Mouse (Mus musculus): Measurements from ENCODE around the gene Ints13. TPM values are rescaled to one million over a fixed set of nuclear protein-coding genes. Genes with fewer than 3 reads are reported as not detected.

Gene Ints13
- polyA plus RNA-seq, 1 experiment from 2014 or later, result 40.3 TPM

DNA sequence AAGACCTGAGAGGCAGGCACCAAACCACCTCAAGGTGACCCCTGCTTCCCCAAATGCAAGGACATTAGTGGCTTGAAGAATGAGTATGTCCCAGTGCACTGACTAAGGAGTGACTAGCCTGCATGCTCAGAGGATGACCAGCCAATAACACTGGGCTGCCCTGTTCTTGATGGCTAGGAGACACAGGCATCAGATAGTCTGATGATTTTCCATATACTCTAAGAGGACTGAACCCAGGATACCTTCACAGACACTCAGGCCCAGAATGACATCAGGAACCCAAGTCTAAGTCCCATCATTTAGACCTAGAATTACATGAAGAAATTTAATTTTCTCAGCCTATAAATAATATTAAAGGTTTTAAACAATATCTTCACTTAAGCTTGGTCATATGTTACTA is 26.3 kb downstream of the Ints13 start:
- peaks cover 57% of the 10 kb centered on the region for H3K36me3 ChIP-seq (ENCODE audit: control insufficient read depth, insufficient read depth, low read length)

DNA sequence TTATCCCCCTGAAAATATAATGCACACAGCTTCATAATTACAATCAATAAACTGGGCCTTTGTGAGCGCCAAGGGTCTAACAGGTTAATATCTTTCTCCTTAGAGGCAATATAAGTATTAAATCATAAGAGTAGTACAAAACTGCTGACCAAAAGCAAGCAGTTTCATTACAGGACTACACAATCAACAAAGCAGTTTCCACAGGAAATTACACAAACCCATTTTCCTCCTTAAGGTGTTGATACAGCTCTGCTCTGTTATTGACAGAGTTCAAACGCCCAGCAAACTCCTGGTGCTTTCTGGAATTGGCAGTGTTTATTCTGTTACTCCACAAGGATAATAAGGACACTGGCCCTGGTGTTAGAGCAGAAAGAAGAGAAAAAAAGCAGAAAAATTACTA is 27.2 kb downstream of the Ints13 start:
- peaks cover 49% of the 10 kb centered on the region for H3K36me3 ChIP-seq (ENCODE audit: control insufficient read depth, insufficient read depth, low read length)

More for the DNA sequence above, 26.3 kb downstream of the Ints13 start:
- ATAC-seq, result no peak
- H3K27me3 ChIP-seq (ENCODE audit: control insufficient read depth, insufficient read depth, low read depth, low read length), result no peaks in the 10 kb centered on the region
- H3K4me3 ChIP-seq (ENCODE audit: low read depth, low read length), result no peak overlapping the region
- no peak overlapping the region for H3K9ac ChIP-seq (ENCODE audit: low read depth, low read length)
- no peak overlapping the region for H3K4me2 ChIP-seq (ENCODE audit: low read length)
- no peak overlapping the region for H3K27ac ChIP-seq (ENCODE audit: low read length)
- H3K4me1 ChIP-seq (ENCODE audit: control insufficient read depth, insufficient read depth, low read length), result no peaks in the 10 kb centered on the region
- H3K9me3 ChIP-seq (replicated peaks; ENCODE audit: control insufficient read depth, low read length, poor library complexity, severe bottlenecking), result no peaks in the 10 kb centered on the region

DNA sequence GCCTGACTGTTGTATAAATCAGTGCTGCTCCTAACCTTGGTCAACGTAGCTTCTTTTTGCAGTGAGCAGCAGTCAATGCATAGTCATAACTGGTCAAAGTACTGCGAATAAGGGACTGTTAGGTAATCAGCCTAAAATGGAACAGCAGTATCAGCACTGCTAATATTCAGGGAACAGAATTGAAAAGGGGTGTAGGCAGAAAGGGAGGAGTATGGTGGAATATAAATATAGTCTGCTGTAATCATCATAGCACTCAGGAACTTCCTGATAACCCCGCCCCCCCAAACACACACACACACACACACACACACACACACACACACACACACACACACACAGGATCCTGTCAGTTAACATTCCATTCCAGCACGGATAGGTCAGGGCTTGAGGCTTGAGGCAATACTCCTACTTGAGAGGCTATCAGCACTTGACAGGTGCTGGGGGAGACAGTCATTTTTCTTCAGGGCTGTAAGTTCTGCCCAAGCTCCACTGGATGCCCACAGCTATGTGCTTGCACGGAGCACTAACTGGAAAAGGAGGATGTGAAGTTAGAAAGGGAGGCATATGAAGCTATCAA is 32.3 kb downstream of the Ints13 start:
- Histone ChIP-seq H3K27ac (ENCODE audit: low read length) (no peak overlapping the region), H3K4me1 (ENCODE audit: control insufficient read depth, insufficient read depth, low read length) (no peaks in the 10 kb centered on the region), H3K4me3 (ENCODE audit: low read depth, low read length) (no peak overlapping the region), H3K4me2 (ENCODE audit: low read length) (no peak overlapping the region), H3K36me3 (ENCODE audit: control insufficient read depth, insufficient read depth, low read length) (peaks cover 18% of the 10 kb centered on the region), H3K27me3 (ENCODE audit: control insufficient read depth, insufficient read depth, low read depth, low read length) (no peaks in the 10 kb centered on the region), H3K9ac (ENCODE audit: low read depth, low read length) (no peak overlapping the region), H3K9me3 (replicated peaks; ENCODE audit: control insufficient read depth, low read length, poor library complexity, severe bottlenecking) (no peaks in the 10 kb centered on the region)
- WGBS, result 89% methylated on average over 4 of the region's 5 CpGs
- no peak for ATAC-seq

More for the DNA sequence above, 27.2 kb downstream of the Ints13 start:
- Histone ChIP-seq H3K9me3 (replicated peaks; ENCODE audit: control insufficient read depth, low read length, poor library complexity, severe bottlenecking) (no peaks in the 10 kb centered on the region), H3K27me3 (ENCODE audit: control insufficient read depth, insufficient read depth, low read depth, low read length) (no peaks in the 10 kb centered on the region), H3K4me1 (ENCODE audit: control insufficient read depth, insufficient read depth, low read length) (no peaks in the 10 kb centered on the region), H3K4me3 (ENCODE audit: low read depth, low read length) (no peak overlapping the region), H3K4me2 (ENCODE audit: low read length) (no peak overlapping the region), H3K9ac (ENCODE audit: low read depth, low read length) (no peak overlapping the region), H3K27ac (ENCODE audit: low read length) (no peak overlapping the region)
- no peak for ATAC-seq
- 90% methylated on average over 2 of the region's 2 CpGs for WGBS

DNA sequence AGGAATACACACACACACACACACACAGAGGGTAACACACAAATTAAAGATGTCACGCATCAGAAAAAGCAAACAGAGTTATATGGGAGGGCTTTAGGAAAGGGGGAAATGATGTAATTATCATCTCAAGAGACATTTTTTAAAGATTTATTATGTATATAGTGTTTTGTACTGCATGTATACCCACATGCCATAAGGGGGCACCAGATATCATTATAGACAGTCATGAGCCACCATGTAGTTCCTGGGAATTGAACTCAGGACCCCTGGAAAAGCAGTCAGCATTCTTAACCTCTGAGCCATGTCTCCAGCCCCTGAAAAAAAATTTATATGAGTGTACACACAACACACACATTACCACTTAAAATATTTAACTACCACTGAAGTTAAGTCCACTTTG is 33.0 kb downstream of the Ints13 start:
- no peak for ATAC-seq
- Histone ChIP-seq H3K4me2 (ENCODE audit: low read length) (no peak overlapping the region), H3K36me3 (ENCODE audit: control insufficient read depth, insufficient read depth, low read length) (peaks cover 13% of the 10 kb centered on the region), H3K4me1 (ENCODE audit: control insufficient read depth, insufficient read depth, low read length) (no peaks in the 10 kb centered on the region), H3K9ac (ENCODE audit: low read depth, low read length) (no peak overlapping the region), H3K27me3 (ENCODE audit: control insufficient read depth, insufficient read depth, low read depth, low read length) (no peaks in the 10 kb centered on the region), H3K27ac (ENCODE audit: low read length) (no peak overlapping the region), H3K9me3 (replicated peaks; ENCODE audit: control insufficient read depth, low read length, poor library complexity, severe bottlenecking) (no peaks in the 10 kb centered on the region), H3K4me3 (ENCODE audit: low read depth, low read length) (no peak overlapping the region)
- 100% methylated on average over 1 of the region's 1 CpGs for WGBS

DNA sequence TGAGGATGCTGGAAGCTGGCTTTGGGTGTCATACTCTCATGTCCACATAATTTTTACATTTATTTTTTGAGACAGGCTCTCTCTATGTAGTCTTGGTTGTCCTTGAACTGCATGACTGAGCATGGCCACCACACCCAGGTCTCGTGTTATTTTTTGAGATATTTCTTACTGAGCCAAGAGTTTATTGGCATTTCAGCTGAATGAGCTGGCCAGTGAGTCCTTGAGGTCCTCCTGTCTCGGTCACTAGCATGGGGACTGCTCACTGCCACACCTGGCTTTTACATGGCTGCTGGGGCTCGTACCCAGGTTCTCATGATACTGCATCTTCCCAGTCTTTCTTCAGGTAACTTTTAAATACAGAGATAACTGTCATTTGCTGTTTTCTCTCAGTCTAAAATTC is 37.2 kb downstream of the Ints13 start:
- no peaks in the 10 kb centered on the region for H3K4me1 ChIP-seq (ENCODE audit: control insufficient read depth, insufficient read depth, low read length)
- H3K9ac ChIP-seq (ENCODE audit: low read depth, low read length), result no peak overlapping the region
- no peaks in the 10 kb centered on the region for H3K36me3 ChIP-seq (ENCODE audit: control insufficient read depth, insufficient read depth, low read length)
- H3K27me3 ChIP-seq (ENCODE audit: control insufficient read depth, insufficient read depth, low read depth, low read length), result no peaks in the 10 kb centered on the region
- 79% methylated on average over 3 of the region's 3 CpGs for WGBS
- H3K4me2 ChIP-seq (ENCODE audit: low read length), result no peak overlapping the region
- no peak overlapping the region for H3K27ac ChIP-seq (ENCODE audit: low read length)
- H3K4me3 ChIP-seq (ENCODE audit: low read depth, low read length), result no peak overlapping the region
- no peaks in the 10 kb centered on the region for H3K9me3 ChIP-seq (replicated peaks; ENCODE audit: control insufficient read depth, low read length, poor library complexity, severe bottlenecking)
- no peak for ATAC-seq

DNA sequence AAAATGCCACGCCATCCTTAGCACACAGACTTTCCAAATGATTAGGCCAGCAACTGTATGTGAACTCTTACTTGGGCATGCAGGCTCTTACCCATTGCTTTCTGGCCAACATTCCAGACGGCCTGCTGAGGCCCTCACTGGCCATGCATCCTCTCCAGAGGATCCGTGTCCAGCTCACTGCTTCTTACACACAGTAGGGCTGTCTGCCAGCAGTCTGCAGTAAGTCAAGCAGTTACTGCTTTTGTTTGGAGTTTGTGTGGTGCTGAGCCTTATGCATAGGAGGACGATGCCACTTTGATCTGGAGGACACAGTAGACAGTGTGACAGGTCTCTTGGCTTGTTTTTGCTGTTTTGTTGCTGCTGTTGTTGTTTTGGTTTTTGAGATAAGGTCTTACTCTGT is 39.0 kb downstream of the Ints13 start:
- Histone ChIP-seq H3K9me3 (replicated peaks; ENCODE audit: control insufficient read depth, low read length, poor library complexity, severe bottlenecking) (no peaks in the 10 kb centered on the region), H3K9ac (ENCODE audit: low read depth, low read length) (no peak overlapping the region), H3K36me3 (ENCODE audit: control insufficient read depth, insufficient read depth, low read length) (no peaks in the 10 kb centered on the region), H3K4me1 (ENCODE audit: control insufficient read depth, insufficient read depth, low read length) (no peaks in the 10 kb centered on the region), H3K4me2 (ENCODE audit: low read length) (no peak overlapping the region), H3K27ac (ENCODE audit: low read length) (no peak overlapping the region), H3K27me3 (ENCODE audit: control insufficient read depth, insufficient read depth, low read depth, low read length) (no peaks in the 10 kb centered on the region), H3K4me3 (ENCODE audit: low read depth, low read length) (no peak overlapping the region)
- no peak for ATAC-seq
- WGBS, result 59% methylated on average over 4 of the region's 4 CpGs

DNA sequence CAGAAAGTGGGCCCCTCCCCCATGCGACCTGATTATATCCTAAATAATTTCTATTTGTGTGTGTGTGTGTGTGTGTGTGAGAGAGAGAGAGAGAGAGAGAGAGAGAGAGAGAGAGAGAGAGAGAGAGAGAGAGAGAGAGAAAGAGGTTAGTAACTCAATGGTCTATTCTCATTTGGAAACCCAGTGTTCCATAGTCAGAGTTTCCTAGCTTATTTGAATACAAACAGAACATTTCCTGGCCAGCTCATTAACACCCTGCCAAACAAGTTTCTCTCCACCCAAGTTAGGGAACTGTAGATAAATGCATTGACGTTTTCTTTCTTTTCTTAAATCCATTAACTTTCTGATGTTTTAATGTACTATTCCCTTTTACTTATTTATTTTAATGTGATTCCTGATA is 39.6 kb downstream of the Ints13 start:
- Histone ChIP-seq H3K36me3 (ENCODE audit: control insufficient read depth, insufficient read depth, low read length) (no peaks in the 10 kb centered on the region), H3K9ac (ENCODE audit: low read depth, low read length) (no peak overlapping the region), H3K4me3 (ENCODE audit: low read depth, low read length) (no peak overlapping the region), H3K27ac (ENCODE audit: low read length) (no peak overlapping the region), H3K4me2 (ENCODE audit: low read length) (no peak overlapping the region), H3K4me1 (ENCODE audit: control insufficient read depth, insufficient read depth, low read length) (no peaks in the 10 kb centered on the region), H3K9me3 (replicated peaks; ENCODE audit: control insufficient read depth, low read length, poor library complexity, severe bottlenecking) (no peaks in the 10 kb centered on the region), H3K27me3 (ENCODE audit: control insufficient read depth, insufficient read depth, low read depth, low read length) (no peaks in the 10 kb centered on the region)
- 91% methylated on average over 2 of the region's 2 CpGs for WGBS
- no peak for ATAC-seq

DNA sequence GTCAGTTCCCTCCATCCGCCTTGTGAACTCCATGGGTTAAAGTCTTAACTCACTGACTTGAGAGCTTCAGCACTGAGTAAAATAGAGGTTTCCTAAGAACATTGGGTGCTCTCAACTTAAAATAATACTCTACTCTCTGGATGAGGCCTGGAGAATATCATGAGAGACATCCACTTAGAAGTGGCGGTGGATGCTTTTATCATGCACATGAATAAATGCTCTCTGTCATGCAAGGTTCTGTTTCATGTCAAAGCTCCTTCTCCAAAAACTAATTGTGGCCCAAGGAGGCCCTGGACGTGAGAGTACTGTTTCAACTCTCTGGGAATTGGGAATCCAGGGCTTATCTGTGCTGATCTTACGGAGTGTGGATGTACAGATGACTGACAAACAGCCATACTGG is 40.5 kb downstream of the Ints13 start:
- 93% methylated on average over 4 of the region's 4 CpGs for WGBS
- H3K4me3 ChIP-seq (ENCODE audit: low read depth, low read length), result no peak overlapping the region
- no peaks in the 10 kb centered on the region for H3K9me3 ChIP-seq (replicated peaks; ENCODE audit: control insufficient read depth, low read length, poor library complexity, severe bottlenecking)
- H3K27me3 ChIP-seq (ENCODE audit: control insufficient read depth, insufficient read depth, low read depth, low read length), result no peaks in the 10 kb centered on the region
- no peak overlapping the region for H3K27ac ChIP-seq (ENCODE audit: low read length)
- no peak overlapping the region for H3K9ac ChIP-seq (ENCODE audit: low read depth, low read length)
- H3K4me1 ChIP-seq (ENCODE audit: control insufficient read depth, insufficient read depth, low read length), result no peaks in the 10 kb centered on the region
- ATAC-seq, result no peak
- no peaks in the 10 kb centered on the region for H3K36me3 ChIP-seq (ENCODE audit: control insufficient read depth, insufficient read depth, low read length)
- H3K4me2 ChIP-seq (ENCODE audit: low read length), result no peak overlapping the region

DNA sequence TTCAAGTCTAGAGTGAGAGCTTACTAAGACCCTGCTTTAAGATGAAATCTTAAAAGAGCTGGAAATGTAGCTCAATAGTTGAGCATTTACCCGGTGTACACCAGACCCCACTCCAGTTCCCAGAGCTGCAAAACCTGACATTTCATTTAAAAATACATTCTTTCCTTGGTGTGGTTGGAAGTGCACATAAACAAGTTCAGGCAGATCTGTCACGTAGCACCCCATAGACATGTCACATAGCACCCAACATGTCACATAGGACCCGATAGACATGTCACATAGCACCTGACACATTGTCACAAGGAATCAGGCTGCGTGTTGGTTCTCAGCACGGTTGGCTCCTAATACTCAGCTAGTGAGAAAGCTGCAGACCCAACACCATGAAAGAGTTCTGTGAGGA is 42.1 kb downstream of the Ints13 start:
- Histone ChIP-seq H3K9ac (ENCODE audit: low read depth, low read length) (no peak overlapping the region), H3K36me3 (ENCODE audit: control insufficient read depth, insufficient read depth, low read length) (no peaks in the 10 kb centered on the region), H3K27ac (ENCODE audit: low read length) (no peak overlapping the region), H3K27me3 (ENCODE audit: control insufficient read depth, insufficient read depth, low read depth, low read length) (no peaks in the 10 kb centered on the region), H3K9me3 (replicated peaks; ENCODE audit: control insufficient read depth, low read length, poor library complexity, severe bottlenecking) (no peaks in the 10 kb centered on the region), H3K4me2 (ENCODE audit: low read length) (no peak overlapping the region), H3K4me1 (ENCODE audit: control insufficient read depth, insufficient read depth, low read length) (no peaks in the 10 kb centered on the region), H3K4me3 (ENCODE audit: low read depth, low read length) (no peak overlapping the region)
- ATAC-seq, result no peak
- WGBS, result 95% methylated on average over 5 of the region's 5 CpGs
